Mouse (Mus musculus): ENCODE data around the gene Ndufs7. TPM values are rescaled to one million over a fixed set of nuclear protein-coding genes. Genes with fewer than 3 reads are reported as not detected.

Gene Ndufs7
- polyA plus RNA-seq, 1 experiment from 2014 or later, result 527 TPM

DNA sequence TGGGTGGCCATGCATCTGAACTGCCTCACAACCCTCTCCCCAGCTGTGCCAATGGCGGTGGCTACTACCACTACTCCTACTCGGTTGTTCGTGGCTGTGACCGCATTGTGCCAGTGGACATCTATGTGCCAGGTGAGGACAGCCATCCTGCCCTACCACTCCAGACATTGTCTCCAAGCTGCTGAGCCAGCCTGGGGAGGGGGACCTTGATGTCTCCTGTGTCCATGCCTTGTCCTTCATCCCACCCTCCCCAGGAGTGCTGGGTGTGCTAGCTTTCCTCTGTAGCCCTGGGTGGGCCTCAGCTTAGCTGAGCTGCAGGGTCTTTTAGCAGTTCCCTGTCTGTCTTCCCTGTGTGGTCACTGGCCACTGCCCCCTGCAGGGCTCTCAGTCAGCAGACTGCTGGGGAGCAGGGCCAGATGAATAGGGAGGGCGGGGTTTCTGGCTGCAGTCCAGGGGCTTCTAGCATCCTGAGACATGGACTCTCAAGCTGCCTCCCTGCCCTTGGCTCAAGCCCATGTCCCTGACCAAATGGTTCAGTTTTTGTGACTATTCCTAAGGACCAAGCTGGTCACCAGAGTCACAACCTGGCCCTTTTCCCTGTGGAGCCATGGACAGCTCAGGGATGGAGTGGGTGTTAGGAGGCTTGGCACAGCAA, 7.1 kb downstream of the Ndufs7 start:
- H3K9ac ChIP-seq, result 0 out of 2 replicates have a peak overlapping the region, but pooled peaks have one; percentile 37
- 91% methylated on average over 5 of the region's 5 CpGs for WGBS
- peaks cover 44% of the 10 kb centered on the region for H3K4me1 ChIP-seq
- ATAC-seq (ENCODE audit: extremely low read depth, insufficient number of reproducible peaks, low FRiP score, low TSS enrichment), result no peak
- H3K9me3 ChIP-seq, result no peaks in the 10 kb centered on the region
- no peak overlapping the region for H3K4me3 ChIP-seq
- peaks cover 78% of the 10 kb centered on the region for H3K36me3 ChIP-seq
- H3K27me3 ChIP-seq (replicated peaks), result no peaks in the 10 kb centered on the region
- H3K4me2 ChIP-seq, result no peak overlapping the region
- H3K27ac ChIP-seq (replicated peaks), result no peak overlapping the region

DNA sequence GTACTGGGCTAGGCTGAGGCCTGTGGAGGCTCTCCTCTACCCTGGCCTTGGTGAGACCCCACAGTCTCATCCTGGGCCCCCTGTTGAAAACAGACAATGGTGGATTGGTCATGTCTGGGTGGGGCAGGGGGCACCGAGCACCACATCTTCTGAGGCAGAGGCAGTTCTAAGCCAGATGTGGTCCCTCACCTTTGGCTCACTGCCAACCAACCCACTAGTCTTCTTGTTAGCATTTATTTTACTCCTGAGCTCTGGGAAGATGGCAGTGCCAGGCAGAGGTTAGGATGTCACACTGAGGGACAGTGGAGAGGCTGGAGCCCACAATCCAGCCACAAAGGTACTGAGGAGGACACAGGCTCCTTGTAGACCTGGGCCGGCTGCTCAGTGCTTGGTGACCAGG, 9.0 kb downstream of the Ndufs7 start:
- no peaks in the 10 kb centered on the region for H3K9me3 ChIP-seq
- H3K4me1 ChIP-seq, result peaks cover 37% of the 10 kb centered on the region
- H3K4me3 ChIP-seq, result no peak overlapping the region
- WGBS, result 73% methylated on average over 2 of the region's 2 CpGs
- no peaks in the 10 kb centered on the region for H3K27me3 ChIP-seq (replicated peaks)
- ATAC-seq (ENCODE audit: extremely low read depth, insufficient number of reproducible peaks, low FRiP score, low TSS enrichment), result no peak
- peaks cover 62% of the 10 kb centered on the region for H3K36me3 ChIP-seq
- H3K4me2 ChIP-seq, result no peak overlapping the region
- no peak overlapping the region for H3K27ac ChIP-seq (replicated peaks)
- no peak overlapping the region for H3K9ac ChIP-seq

DNA sequence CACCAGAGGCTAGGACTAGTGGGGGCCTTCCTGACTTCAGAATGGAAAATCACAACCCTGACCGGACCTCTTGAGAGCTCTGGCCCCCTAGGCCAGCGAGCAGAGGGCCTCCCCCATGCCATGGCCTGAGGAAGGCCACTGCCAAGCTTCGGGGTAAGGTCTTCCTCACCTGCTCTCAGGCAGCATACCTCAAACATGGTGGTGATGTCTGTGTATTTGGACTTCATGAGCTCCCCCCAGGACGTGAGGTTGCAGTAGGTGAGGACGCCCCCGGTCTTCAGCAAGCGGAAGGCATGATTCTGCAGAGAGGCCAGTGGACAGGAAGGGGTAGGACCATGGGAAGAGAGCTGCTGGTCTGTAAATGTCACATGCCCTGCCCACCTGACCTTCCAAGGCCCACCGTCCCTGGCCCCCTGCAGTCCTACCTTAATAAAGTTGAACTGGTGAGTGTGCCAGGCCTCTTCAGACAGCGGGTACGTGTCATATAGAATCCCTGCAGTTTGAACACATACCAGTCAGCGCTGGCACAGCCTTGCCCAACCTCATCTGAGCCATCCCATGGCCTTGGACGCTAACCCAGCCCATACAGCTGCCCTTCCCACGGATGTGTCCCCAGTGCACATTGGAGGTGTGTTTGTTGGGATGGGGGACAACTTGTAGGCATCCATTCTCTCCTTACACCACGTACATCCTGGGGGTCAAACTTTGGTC, 10.0 kb downstream of the Ndufs7 start:
- Histone ChIP-seq H3K36me3 (peaks cover 52% of the 10 kb centered on the region), H3K27me3 (replicated peaks) (no peaks in the 10 kb centered on the region), H3K4me1 (peaks cover 40% of the 10 kb centered on the region), H3K9ac (peak overlapping the region; percentile 88), H3K4me3 (peak overlapping the region; percentile 70; the same call in 1 of the 2 replicates), H3K27ac (replicated peaks) (peak overlapping the region; percentile 98; the same call in 1 of the 2 replicates), H3K4me2 (peak overlapping the region; percentile 100), H3K9me3 (no peaks in the 10 kb centered on the region)
- ATAC-seq (ENCODE audit: extremely low read depth, insufficient number of reproducible peaks, low FRiP score, low TSS enrichment), result no peak
- 84% methylated on average over 14 of the region's 14 CpGs for WGBS

DNA sequence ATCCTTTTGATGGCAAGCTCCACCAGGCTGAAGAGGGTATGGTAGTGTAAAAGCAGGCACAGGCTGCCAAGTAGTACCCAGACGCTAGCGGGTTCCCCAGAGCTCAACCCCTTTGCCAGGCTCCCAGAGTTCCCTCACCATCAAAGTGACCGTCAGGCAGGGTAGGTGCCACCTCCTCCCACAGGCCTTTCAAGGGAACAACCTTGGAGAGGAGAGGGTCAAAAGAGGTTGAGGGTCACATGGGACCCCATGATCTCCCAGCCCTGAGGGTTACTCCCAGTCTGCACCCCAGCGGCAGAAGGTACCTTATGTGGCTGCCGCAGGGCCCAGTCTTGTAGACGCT, 10.5 kb downstream of the Ndufs7 start:
- Histone ChIP-seq H3K9ac (peak overlapping the region; percentile 88), H3K4me2 (peak overlapping the region; percentile 100), H3K36me3 (peaks cover 47% of the 10 kb centered on the region), H3K9me3 (no peaks in the 10 kb centered on the region), H3K27ac (replicated peaks) (peak overlapping the region; percentile 98), H3K4me3 (peak overlapping the region; percentile 70), H3K27me3 (replicated peaks) (no peaks in the 10 kb centered on the region), H3K4me1 (peaks cover 43% of the 10 kb centered on the region)
- ATAC-seq (ENCODE audit: extremely low read depth, insufficient number of reproducible peaks, low FRiP score, low TSS enrichment), result no peak
- WGBS, result 69% methylated on average over 6 of the region's 6 CpGs

DNA sequence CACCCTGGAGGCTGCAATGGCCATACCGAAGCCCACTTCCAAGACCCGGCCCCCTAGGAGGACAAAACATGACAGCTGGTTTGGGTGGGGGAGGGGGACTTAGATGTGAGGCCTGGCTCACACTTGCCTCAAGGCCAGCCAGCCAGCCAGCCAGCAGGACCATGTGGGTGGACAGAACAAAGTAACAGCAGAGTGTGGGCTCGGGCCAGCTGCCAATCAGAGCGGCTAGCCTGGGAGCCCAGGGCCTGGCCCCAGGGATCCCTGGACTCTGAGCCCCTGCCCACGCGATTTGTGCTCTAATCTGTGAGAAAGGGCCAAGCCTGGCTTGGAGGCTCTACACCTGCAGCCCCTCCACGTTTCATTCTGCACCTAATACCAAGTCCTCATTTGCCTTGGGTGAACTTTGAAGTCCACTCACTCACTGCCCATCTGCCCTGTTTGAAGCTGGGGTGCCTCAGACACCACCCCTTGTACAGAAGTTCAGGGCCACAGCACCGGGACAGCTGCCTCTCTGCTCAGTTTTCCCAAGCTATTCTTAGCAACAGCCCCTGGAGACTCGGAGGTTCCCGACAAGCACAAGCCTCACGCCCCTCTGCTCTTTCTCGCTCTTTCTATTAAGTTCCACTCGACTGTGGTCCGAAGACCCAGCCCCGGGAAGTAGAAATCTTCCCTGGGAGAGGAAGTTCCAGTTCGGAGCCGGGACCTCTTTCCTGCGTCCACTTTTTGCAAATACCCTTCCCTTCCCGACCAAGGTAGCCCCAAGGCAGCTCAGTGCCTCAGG, 11.1 kb downstream of the Ndufs7 start:
- H3K36me3 ChIP-seq, result peaks cover 40% of the 10 kb centered on the region
- H3K4me3 ChIP-seq, result peak overlapping the region; percentile 70
- no peak for ATAC-seq (ENCODE audit: extremely low read depth, insufficient number of reproducible peaks, low FRiP score, low TSS enrichment)
- peak overlapping the region; percentile 98 for H3K27ac ChIP-seq (replicated peaks)
- H3K9ac ChIP-seq, result peak overlapping the region; percentile 88
- peak overlapping the region; percentile 100 for H3K4me2 ChIP-seq
- H3K27me3 ChIP-seq (replicated peaks), result no peaks in the 10 kb centered on the region
- H3K9me3 ChIP-seq, result no peaks in the 10 kb centered on the region
- 2% methylated on average over 19 of the region's 19 CpGs for WGBS
- H3K4me1 ChIP-seq, result peaks cover 43% of the 10 kb centered on the region

DNA sequence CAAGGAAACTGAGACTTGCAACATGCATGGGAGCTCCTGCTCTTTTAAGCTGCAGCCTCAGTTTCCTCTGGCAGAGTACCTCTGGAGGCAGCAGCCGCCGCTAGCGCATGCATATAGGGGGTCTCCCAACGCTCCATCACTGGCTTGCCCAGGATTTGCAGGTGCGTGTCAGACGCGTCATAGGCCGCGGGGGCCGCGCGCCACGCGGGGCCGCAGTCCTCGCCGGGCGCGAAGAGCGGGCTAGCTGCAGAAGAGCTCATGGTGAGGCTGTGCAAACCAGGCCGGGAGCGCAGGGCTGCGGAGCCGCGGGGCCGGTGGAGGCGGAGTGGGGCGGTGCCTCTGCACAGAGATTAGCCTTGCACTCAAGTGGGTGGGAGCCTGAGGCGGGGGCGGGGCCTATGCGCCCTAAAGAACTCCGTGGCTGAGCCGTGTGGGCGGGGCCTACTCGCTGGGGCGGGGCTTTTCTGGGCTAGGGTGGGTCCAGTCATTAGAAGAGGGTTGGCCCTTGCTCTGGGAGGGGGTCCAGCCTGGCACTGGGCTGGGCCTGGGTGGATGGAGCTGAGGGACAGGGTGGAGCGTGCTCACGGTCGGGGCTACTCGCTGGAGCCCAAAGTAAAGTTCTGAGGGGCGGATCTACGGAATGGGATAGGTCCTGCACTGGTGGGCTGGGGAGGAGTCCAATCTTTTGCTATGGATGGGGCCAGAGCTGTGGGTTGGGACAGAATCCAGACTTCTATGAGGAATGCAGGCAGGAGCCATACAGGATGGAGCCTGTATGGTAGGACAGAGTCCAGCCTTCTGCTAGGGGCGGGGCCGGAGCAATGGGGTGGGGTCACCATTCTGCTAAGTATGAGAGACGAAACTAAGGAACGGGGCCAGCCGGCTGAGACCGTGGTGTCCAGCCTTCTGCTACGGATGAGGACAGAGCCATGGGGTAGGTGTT, 12.0 kb downstream of the Ndufs7 start, which contains the start of the genes Gamt and Dazap1:
Gene Gamt (minus strand): TSS at position 371 of the 943 bp plus-strand sequence.
Gene Dazap1 (plus strand): TSS at position 845 of the 943 bp plus-strand sequence.
- Histone ChIP-seq H3K4me1 (peaks cover 46% of the 10 kb centered on the region), H3K9ac (peak within 1 kb of the TSS; percentile 88), H3K36me3 (peaks cover 32% of the 10 kb centered on the region), H3K27me3 (replicated peaks) (no peaks in the 10 kb centered on the region), H3K4me2 (peak within 1 kb of the TSS; percentile 100), H3K9me3 (no peaks in the 10 kb centered on the region), H3K4me3 (peak within 1 kb of the TSS; percentile 70), H3K27ac (replicated peaks) (peak within 1 kb of the TSS; percentile 98)
- WGBS, result under 1% methylated on average over 48 of the region's 49 CpGs
- ATAC-seq (ENCODE audit: extremely low read depth, insufficient number of reproducible peaks, low FRiP score, low TSS enrichment), result peak; percentile 80

DNA sequence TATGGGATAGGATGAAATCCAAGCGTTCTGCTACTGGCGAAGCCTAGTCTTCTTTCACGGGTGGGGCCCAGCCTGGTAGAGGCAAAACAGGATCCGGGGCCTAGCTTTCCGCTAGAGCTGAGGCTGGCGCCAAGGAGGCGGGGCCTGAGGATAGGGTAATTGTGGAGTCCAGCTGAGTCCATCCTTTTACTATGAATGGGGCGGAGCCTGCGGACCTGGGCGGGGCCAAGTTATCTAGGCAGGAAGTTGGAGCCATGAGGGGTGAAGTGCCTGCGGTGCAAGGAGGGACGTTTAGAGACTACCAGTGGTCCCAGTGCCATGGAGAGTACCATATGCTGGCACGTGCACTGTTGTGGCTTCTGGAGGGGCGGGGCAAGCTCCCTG, 12.7 kb downstream of the Ndufs7 start:
- Histone ChIP-seq H3K9ac (peak overlapping the region; percentile 81), H3K4me1 (peaks cover 49% of the 10 kb centered on the region)
- under 1% methylated on average over 14 of the region's 14 CpGs for WGBS

DNA sequence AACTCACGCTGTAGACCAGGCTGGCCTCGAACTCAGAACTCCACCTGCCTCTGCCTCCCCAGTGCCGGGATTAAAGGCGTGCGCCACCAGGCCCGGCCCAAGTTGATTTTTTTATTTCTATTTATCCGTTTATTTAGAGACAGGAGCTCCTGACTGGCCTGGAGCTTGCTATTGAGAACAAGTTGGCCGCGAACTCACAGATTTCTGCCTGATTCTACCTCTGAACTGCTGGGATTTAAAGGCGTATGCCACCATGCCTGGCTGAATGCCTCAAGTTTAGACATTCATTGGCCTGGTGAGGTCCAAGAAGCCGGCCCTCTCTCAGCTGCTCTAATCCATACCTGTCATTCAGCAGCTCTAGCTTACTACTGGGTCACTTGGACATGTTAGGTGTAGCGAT, 13.2 kb downstream of the Ndufs7 start:
- 74% methylated on average over 12 of the region's 12 CpGs for WGBS
- peak overlapping the region; percentile 81 for H3K9ac ChIP-seq
- H3K36me3 ChIP-seq, result peaks cover 22% of the 10 kb centered on the region
- no peak for ATAC-seq (ENCODE audit: extremely low read depth, insufficient number of reproducible peaks, low FRiP score, low TSS enrichment)
- peak overlapping the region; percentile 98 for H3K27ac ChIP-seq (replicated peaks)
- H3K9me3 ChIP-seq, result no peaks in the 10 kb centered on the region
- H3K4me2 ChIP-seq, result peak overlapping the region; percentile 100
- peak overlapping the region; percentile 70 for H3K4me3 ChIP-seq
- peaks cover 55% of the 10 kb centered on the region for H3K4me1 ChIP-seq
- no peaks in the 10 kb centered on the region for H3K27me3 ChIP-seq (replicated peaks)

More for the DNA sequence above, 12.7 kb downstream of the Ndufs7 start:
- H3K4me3 ChIP-seq, result peak overlapping the region; percentile 70
- H3K27ac ChIP-seq (replicated peaks), result peak overlapping the region; percentile 98
- no peaks in the 10 kb centered on the region for H3K27me3 ChIP-seq (replicated peaks)
- H3K36me3 ChIP-seq, result peaks cover 25% of the 10 kb centered on the region
- H3K9me3 ChIP-seq, result no peaks in the 10 kb centered on the region
- H3K4me2 ChIP-seq, result peak overlapping the region; percentile 100
- ATAC-seq (ENCODE audit: extremely low read depth, insufficient number of reproducible peaks, low FRiP score, low TSS enrichment), result peak; percentile 59

DNA sequence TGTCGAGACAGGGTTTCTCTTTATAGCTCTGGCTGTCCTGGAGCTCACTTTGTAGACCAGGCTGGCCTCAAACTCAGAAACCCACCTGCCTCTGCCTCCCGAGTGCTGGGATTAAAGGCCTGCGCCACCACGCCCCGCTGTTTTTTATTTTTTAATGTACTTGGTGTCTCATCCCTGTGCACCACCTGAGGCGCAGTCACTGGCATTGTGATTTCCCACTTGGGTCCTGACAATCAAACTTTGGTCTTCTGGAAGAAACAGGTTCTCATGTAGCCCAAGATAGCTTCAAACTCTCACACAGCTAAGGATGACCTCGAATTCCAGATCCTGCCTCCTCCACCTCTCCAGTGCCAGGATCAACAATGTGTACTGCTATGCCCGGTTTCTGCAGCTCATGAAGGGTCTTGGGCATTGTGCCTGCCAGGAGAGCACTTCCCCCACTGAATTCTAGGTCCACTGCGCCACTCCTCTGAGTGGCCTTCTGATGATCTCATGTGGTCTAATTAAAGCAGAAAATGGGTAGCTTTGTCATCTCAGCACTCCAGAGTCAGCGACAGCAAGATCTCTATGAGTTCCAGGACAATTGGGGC, 13.9 kb downstream of the Ndufs7 start:
- Histone ChIP-seq H3K27me3 (replicated peaks) (no peaks in the 10 kb centered on the region), H3K4me2 (no peak overlapping the region), H3K27ac (replicated peaks) (no peak overlapping the region), H3K36me3 (peaks cover 23% of the 10 kb centered on the region), H3K4me1 (peaks cover 62% of the 10 kb centered on the region), H3K9me3 (no peaks in the 10 kb centered on the region), H3K9ac (no peak overlapping the region), H3K4me3 (no peak overlapping the region)
- 87% methylated on average over 10 of the region's 10 CpGs for WGBS
- ATAC-seq (ENCODE audit: extremely low read depth, insufficient number of reproducible peaks, low FRiP score, low TSS enrichment), result no peak
